Mouse (Mus musculus): Measurements from ENCODE around the gene Cdhr2. TPM values are rescaled to one million over a fixed set of nuclear protein-coding genes. Genes with fewer than 3 reads are reported as not detected.

Gene Cdhr2
- polyA plus RNA-seq, 1 experiment from 2014 or later = 0.29 TPM

DNA sequence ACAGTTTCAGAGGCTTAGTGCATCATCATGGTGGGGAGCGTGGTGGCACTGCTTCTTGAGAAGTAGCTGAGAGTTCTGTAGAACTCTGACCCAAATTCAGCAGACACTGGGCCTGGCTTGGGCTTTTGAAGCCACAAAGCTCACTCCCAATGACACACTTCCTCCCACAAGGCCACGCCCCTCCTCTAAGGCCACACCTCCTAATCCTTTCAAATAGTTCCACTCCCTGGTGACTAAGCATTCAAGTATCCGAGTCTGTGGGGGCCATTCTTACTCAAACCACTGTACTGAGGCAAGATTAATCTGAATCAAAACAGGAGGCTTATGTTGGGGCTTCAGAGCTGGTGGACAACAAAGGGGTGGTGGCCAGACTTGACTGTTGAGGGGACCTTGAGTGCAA is 9.6 kb downstream of the Cdhr2 start:
- no peaks in the 10 kb centered on the region for H3K36me3 ChIP-seq (ENCODE audit: control insufficient read depth, insufficient read depth, low read length)
- H3K4me2 ChIP-seq (ENCODE audit: low read depth, low read length) = no peak overlapping the region
- ATAC-seq (ENCODE audit: low read depth) = no peak
- no peak overlapping the region for H3K27ac ChIP-seq (ENCODE audit: low read depth, low read length)
- no peak overlapping the region for H3K9ac ChIP-seq (replicated peaks; ENCODE audit: low read depth, low read length)
- 84% methylated on average over 3 of the region's 3 CpGs for WGBS
- H3K9me3 ChIP-seq (ENCODE audit: control insufficient read depth, low read length) = no peaks in the 10 kb centered on the region
- no peaks in the 10 kb centered on the region for H3K27me3 ChIP-seq (ENCODE audit: control insufficient read depth, insufficient read depth, low read length)
- H3K4me1 ChIP-seq (ENCODE audit: control insufficient read depth, insufficient read depth, low read length) = no peaks in the 10 kb centered on the region
- H3K4me3 ChIP-seq (ENCODE audit: low read depth, low read length) = no peak overlapping the region

DNA sequence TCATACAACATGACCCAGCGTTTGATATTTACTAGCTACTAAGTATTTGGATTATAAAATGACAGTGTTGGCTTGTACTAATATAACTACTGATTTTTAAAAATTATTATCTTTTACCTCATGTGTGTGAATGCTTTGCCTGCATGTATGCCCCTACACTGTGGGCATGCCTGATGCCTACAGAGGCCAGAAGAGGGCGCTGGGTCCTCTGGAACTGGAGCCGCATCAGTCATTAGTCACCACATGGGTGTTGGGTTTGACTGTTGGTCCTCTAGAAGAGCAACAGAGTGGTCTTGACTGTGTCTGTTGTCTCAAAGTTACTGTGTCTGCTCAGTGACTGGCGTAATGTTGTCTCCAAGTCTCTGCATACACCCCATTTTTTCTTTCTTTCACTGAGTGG is 13.1 kb downstream of the Cdhr2 start:
- 36% methylated on average over 4 of the region's 4 CpGs for WGBS
- Histone ChIP-seq H3K36me3 (ENCODE audit: control insufficient read depth, insufficient read depth, low read length) (no peaks in the 10 kb centered on the region), H3K4me1 (ENCODE audit: control insufficient read depth, insufficient read depth, low read length) (no peaks in the 10 kb centered on the region), H3K9me3 (ENCODE audit: control insufficient read depth, low read length) (no peaks in the 10 kb centered on the region), H3K4me2 (ENCODE audit: low read depth, low read length) (no peak overlapping the region), H3K4me3 (ENCODE audit: low read depth, low read length) (no peak overlapping the region), H3K27ac (ENCODE audit: low read depth, low read length) (no peak overlapping the region), H3K27me3 (ENCODE audit: control insufficient read depth, insufficient read depth, low read length) (no peaks in the 10 kb centered on the region), H3K9ac (replicated peaks; ENCODE audit: low read depth, low read length) (no peak overlapping the region)
- ATAC-seq (ENCODE audit: low read depth) = no peak

DNA sequence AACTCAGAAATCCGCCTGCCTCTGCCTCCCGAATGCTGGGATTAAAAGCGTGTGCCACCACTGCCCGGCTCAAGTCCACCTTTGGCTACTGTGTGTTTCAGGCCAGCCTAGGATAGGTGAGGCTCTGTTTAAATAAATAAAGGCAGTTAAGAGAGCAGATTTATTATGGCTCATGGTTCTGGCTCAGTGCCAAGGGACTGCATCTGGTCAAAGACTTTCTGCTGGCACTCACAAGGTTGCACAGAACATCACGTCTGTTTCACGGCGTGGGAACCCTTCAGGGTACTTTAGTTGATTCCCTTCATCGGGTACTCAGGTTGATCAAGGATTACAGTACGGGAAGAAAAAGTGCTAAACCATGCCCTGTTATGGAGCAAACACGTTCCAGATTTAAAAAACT is 13.7 kb downstream of the Cdhr2 start:
- Histone ChIP-seq H3K4me3 (ENCODE audit: low read depth, low read length) (no peak overlapping the region), H3K4me1 (ENCODE audit: control insufficient read depth, insufficient read depth, low read length) (no peaks in the 10 kb centered on the region), H3K27me3 (ENCODE audit: control insufficient read depth, insufficient read depth, low read length) (no peaks in the 10 kb centered on the region), H3K9me3 (ENCODE audit: control insufficient read depth, low read length) (no peaks in the 10 kb centered on the region), H3K36me3 (ENCODE audit: control insufficient read depth, insufficient read depth, low read length) (no peaks in the 10 kb centered on the region), H3K9ac (replicated peaks; ENCODE audit: low read depth, low read length) (no peak overlapping the region), H3K4me2 (ENCODE audit: low read depth, low read length) (no peak overlapping the region), H3K27ac (ENCODE audit: low read depth, low read length) (no peak overlapping the region)
- WGBS = 64% methylated on average over 10 of the region's 10 CpGs
- ATAC-seq (ENCODE audit: low read depth) = no peak

- H3K4me2 ChIP-seq (ENCODE audit: low read depth, low read length) = no peak overlapping the region
- WGBS = 5% methylated on average over 5 of the region's 5 CpGs
- H3K27ac ChIP-seq (ENCODE audit: low read depth, low read length) = no peak overlapping the region
- H3K4me3 ChIP-seq (ENCODE audit: low read depth, low read length) = no peak overlapping the region
- H3K27me3 ChIP-seq (ENCODE audit: control insufficient read depth, insufficient read depth, low read length) = no peaks in the 10 kb centered on the region
- H3K36me3 ChIP-seq (ENCODE audit: control insufficient read depth, insufficient read depth, low read length) = no peaks in the 10 kb centered on the region
- no peaks in the 10 kb centered on the region for H3K9me3 ChIP-seq (ENCODE audit: control insufficient read depth, low read length)
- H3K4me1 ChIP-seq (ENCODE audit: control insufficient read depth, insufficient read depth, low read length) = no peaks in the 10 kb centered on the region
- no peak overlapping the region for H3K9ac ChIP-seq (replicated peaks; ENCODE audit: low read depth, low read length)
- ATAC-seq (ENCODE audit: low read depth) = peak; percentile 24; the same call in 1 of the 2 replicates
Measured at GRCm38 (mm10) chr13:54716916-54717315, 15.7 kb downstream of the Cdhr2 start.

DNA sequence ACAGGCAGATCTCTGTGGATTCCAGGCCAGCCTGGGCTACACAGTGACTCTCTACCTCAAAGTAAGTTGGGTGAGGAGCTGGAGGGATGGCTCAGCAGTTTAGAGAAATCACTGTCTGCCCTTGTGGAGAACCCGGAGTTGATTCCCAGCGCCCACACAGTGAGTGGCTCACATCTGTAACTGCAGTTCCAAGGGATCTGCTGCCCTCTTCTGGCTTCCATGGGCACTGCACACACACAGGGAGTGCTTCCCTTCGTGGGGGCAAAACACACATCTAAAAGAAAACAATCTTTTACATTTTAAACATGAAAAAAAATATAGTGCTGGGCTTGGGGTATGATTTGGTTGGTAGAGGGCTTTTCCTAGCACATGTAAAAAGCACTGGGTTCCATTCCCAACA is 21.9 kb downstream of the Cdhr2 start:
- Histone ChIP-seq H3K4me3 (ENCODE audit: low read depth, low read length) (no peak overlapping the region), H3K4me1 (ENCODE audit: control insufficient read depth, insufficient read depth, low read length) (no peaks in the 10 kb centered on the region), H3K4me2 (ENCODE audit: low read depth, low read length) (no peak overlapping the region), H3K36me3 (ENCODE audit: control insufficient read depth, insufficient read depth, low read length) (no peaks in the 10 kb centered on the region), H3K27me3 (ENCODE audit: control insufficient read depth, insufficient read depth, low read length) (no peaks in the 10 kb centered on the region), H3K27ac (ENCODE audit: low read depth, low read length) (no peak overlapping the region), H3K9ac (replicated peaks; ENCODE audit: low read depth, low read length) (no peak overlapping the region), H3K9me3 (ENCODE audit: control insufficient read depth, low read length) (no peaks in the 10 kb centered on the region)
- WGBS = 93% methylated on average over 3 of the region's 3 CpGs
- ATAC-seq (ENCODE audit: low read depth) = no peak

DNA sequence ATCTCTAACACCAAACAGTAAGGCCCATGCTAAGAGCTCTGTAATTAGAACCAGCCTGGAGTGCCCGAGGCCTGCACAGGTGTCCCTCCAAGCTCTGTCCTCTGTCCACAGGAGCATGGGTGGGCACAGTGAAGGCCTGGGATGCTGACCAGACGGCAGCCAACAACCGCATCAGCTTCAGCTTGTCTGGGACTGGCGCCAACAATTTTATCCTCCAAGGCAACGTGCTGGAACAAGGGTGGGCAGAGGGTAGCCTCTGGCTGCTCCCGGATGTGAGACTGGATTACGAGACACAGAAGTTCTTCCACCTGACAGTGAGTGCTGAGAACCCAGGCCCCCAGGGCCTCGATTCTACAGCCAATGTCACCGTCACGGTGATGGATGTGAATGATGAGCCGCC is 24.9 kb downstream of the Cdhr2 start:
- Histone ChIP-seq H3K9me3 (ENCODE audit: control insufficient read depth, low read length) (no peaks in the 10 kb centered on the region), H3K4me3 (ENCODE audit: low read depth, low read length) (no peak overlapping the region), H3K4me2 (ENCODE audit: low read depth, low read length) (no peak overlapping the region), H3K27me3 (ENCODE audit: control insufficient read depth, insufficient read depth, low read length) (no peaks in the 10 kb centered on the region), H3K9ac (replicated peaks; ENCODE audit: low read depth, low read length) (no peak overlapping the region), H3K27ac (ENCODE audit: low read depth, low read length) (no peak overlapping the region), H3K36me3 (ENCODE audit: control insufficient read depth, insufficient read depth, low read length) (no peaks in the 10 kb centered on the region), H3K4me1 (ENCODE audit: control insufficient read depth, insufficient read depth, low read length) (no peaks in the 10 kb centered on the region)
- 59% methylated on average over 11 of the region's 11 CpGs for WGBS
- ATAC-seq (ENCODE audit: low read depth) = no peak

- 34% methylated on average over 3 of the region's 3 CpGs for whole genome bisulfite sequencing
- H3K9me3 ChIP-seq (ENCODE audit: control insufficient read depth, low read length) = no peaks in the 10 kb centered on the region
- peaks cover 11% of the 10 kb centered on the region for H3K27me3 ChIP-seq (ENCODE audit: control insufficient read depth, insufficient read depth, low read length)
- H3K36me3 ChIP-seq (ENCODE audit: control insufficient read depth, insufficient read depth, low read length) = peaks cover 40% of the 10 kb centered on the region
- H3K4me3 ChIP-seq (ENCODE audit: low read depth, low read length) = no peak overlapping the region
- H3K4me1 ChIP-seq (ENCODE audit: control insufficient read depth, insufficient read depth, low read length) = peaks cover 6% of the 10 kb centered on the region; the same call in 1 of the 2 replicates
- no peak overlapping the region for H3K9ac ChIP-seq (replicated peaks; ENCODE audit: low read depth, low read length)
- H3K4me2 ChIP-seq (ENCODE audit: low read depth, low read length) = no peak overlapping the region
- no peak overlapping the region for H3K27ac ChIP-seq (ENCODE audit: low read depth, low read length)
- no peak for ATAC-seq (ENCODE audit: low read depth)
Measured at GRCm38 (mm10) chr13:54736931-54737330, 35.7 kb downstream of the Cdhr2 start.

DNA sequence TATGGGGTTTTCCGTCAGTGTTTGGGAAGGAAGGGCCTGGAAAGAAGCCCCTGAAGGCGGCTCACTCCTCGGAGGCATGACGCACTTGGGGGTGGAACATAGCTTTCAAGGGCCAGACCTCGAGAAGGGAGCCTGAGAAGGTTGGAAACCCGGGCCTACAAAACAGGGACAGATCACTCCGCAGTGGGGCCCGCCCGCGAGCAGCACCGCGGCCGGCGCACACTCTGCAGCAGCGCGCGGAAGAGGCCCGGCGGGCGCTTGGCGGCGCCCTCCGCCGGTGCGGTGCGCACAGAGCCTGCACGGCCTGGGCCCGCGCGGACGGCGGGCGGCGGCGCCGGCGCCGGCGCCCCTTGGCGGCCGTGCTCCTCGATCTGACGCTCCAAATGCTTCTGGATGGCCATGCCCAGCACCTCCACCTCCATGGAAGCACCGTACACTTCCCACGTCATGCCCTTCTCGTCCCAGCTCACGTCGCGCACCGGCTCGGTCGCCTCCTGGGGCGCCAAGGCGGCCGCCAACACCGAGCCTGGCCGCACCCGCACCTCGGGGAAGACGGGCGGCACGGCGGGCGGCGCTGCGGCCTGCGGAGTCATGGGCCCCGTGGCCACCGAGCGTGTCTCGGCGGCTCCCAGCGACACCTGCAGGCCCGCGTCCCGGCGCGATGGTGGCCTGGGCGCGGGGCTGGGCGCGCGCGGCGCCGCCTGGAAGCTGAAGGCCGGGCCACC is 36.4 kb downstream of the Cdhr2 start:
- H3K4me2 ChIP-seq (ENCODE audit: low read depth, low read length) = peak overlapping the region; percentile 39
- 2% methylated on average over 71 of the region's 87 CpGs for WGBS
- no peak overlapping the region for H3K9ac ChIP-seq (replicated peaks; ENCODE audit: low read depth, low read length)
- peaks cover 40% of the 10 kb centered on the region for H3K36me3 ChIP-seq (ENCODE audit: control insufficient read depth, insufficient read depth, low read length)
- peak overlapping the region; percentile 5; the same call in 1 of the 2 replicates for H3K4me3 ChIP-seq (ENCODE audit: low read depth, low read length)
- peaks cover 6% of the 10 kb centered on the region; the same call in 1 of the 2 replicates for H3K4me1 ChIP-seq (ENCODE audit: control insufficient read depth, insufficient read depth, low read length)
- H3K9me3 ChIP-seq (ENCODE audit: control insufficient read depth, low read length) = no peaks in the 10 kb centered on the region
- peaks cover 11% of the 10 kb centered on the region for H3K27me3 ChIP-seq (ENCODE audit: control insufficient read depth, insufficient read depth, low read length)
- peak; percentile 52; the same call in 1 of the 2 replicates for ATAC-seq (ENCODE audit: low read depth)
- no peak overlapping the region for H3K27ac ChIP-seq (ENCODE audit: low read depth, low read length)

- Histone ChIP-seq H3K9ac (replicated peaks; ENCODE audit: low read depth, low read length) (no peak overlapping the region), H3K36me3 (ENCODE audit: control insufficient read depth, insufficient read depth, low read length) (peaks cover 40% of the 10 kb centered on the region), H3K9me3 (ENCODE audit: control insufficient read depth, low read length) (no peaks in the 10 kb centered on the region), H3K27ac (ENCODE audit: low read depth, low read length) (no peak overlapping the region), H3K4me2 (ENCODE audit: low read depth, low read length) (peak overlapping the region; percentile 39), H3K4me1 (ENCODE audit: control insufficient read depth, insufficient read depth, low read length) (peaks cover 6% of the 10 kb centered on the region; the same call in 1 of the 2 replicates), H3K4me3 (ENCODE audit: low read depth, low read length) (peak overlapping the region; percentile 5; the same call in 1 of the 2 replicates), H3K27me3 (ENCODE audit: control insufficient read depth, insufficient read depth, low read length) (peaks cover 11% of the 10 kb centered on the region)
- WGBS = 6% methylated on average over 33 of the region's 34 CpGs
- no peak for ATAC-seq (ENCODE audit: low read depth)
Measured at GRCm38 (mm10) chr13:54738213-54738601, 36.9 kb downstream of the Cdhr2 start.

All from neural tube, embryonic 14.5 days (tissue).